Mouse (Mus musculus) midbrain, embryonic 10.5 days (tissue): Measurements from ENCODE around the gene Olfr1066. TPM values are rescaled to one million over a fixed set of nuclear protein-coding genes. Genes with fewer than 3 reads are reported as not detected.
A peak's percentile ranks its signal among the peaks of the same experiment; 100 is the strongest.
"Not testable (repeated sequence)": the region's sequence is repeated elsewhere in the genome, so short reads cannot be mapped to it uniquely, and the experiment has no call there.

Source experiments
- DNase-seq: peaks from one replicate; pipeline ENCODE4 v3.0.0-alpha.2; 2017; ENCODE audit warnings: low spot score
- H3K27ac ChIP-seq: fragments of 300-500 bp; sonication (generic); replicated peaks from 2 replicates; pipeline ENCODE4 v1.5.1; 2016; ENCODE audit warnings: mild to moderate bottlenecking
- H3K27me3 ChIP-seq: fragments of 300-500 bp; sonication (generic); 2 replicates; pipeline ENCODE4 v1.6.1; 2016; ENCODE audit warnings: low read depth, mild to moderate bottlenecking; ENCODE audit not compliant: poor library complexity, severe bottlenecking
- H3K36me3 ChIP-seq: fragments of 300-500 bp; sonication (generic); 2 replicates; pipeline ENCODE4 v1.6.1; 2016; ENCODE audit warnings: mild to moderate bottlenecking, moderate library complexity
- H3K4me1 ChIP-seq: fragments of 300-500 bp; sonication (generic); 2 replicates; pipeline ENCODE4 v1.6.1; 2016
- H3K4me3 ChIP-seq: fragments of 300-500 bp; sonication (generic); 2 replicates; pipeline ENCODE4 v1.5.1; 2016; ENCODE audit warnings: mild to moderate bottlenecking, moderate library complexity
- H3K9me3 ChIP-seq: fragments of 300-500 bp; sonication (generic); replicated peaks from 2 replicates; pipeline ENCODE4 v1.6.1; 2016; ENCODE audit warnings: mild to moderate bottlenecking
- WGBS: fragments of 180-500 bp; shearing (Covaris S2); methylation state at CpG from one replicate; pipeline ENCODE4 v1.1.7; 2016; 5-methylcytosine and 5-hydroxymethylcytosine counted together
- polyA plus RNA-seq: library from polyadenylated mRNA; unstranded; fragments of >200 nt; fragmentation: Nextera tagmentation; extraction: Ambion mirVana; gene quantifications from 2 replicates; pipeline ENCODE4 v1.2.1, GENCODE M21; 2016

The Olfr1066 gene
- not detected in 2 replicates for polyA plus RNA-seq

DNA sequence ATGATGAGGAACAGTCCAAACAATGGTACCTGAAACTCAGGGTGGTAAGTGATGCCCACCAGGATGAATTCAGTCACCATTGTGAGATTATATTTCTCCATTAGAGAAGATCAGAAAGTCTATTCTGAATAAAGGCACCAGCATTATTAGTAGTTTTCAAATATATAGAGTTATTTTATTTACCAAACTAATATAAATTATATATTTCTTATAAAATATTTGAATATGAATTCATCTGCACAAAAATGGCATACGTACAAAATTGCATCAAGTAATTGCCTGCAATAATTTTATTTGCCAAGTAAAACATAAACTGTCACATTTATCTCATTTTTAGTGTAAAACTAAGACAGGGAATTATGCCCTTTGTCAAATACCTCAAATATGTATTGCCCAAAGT lies at the start of gene Olfr1066:
Gene Olfr1066, minus strand, starts transcription at position 101 of the 400 bp plus-strand sequence.
- no peak for DNase-seq
- Histone ChIP-seq H3K4me3 (no peak within 1 kb of the TSS), H3K27ac (no peak within 1 kb of the TSS), H3K4me1 (no peaks in the 10 kb centered on the region), H3K9me3 (no peaks in the 10 kb centered on the region), H3K36me3 (no peaks in the 10 kb centered on the region), H3K27me3 (no peaks in the 10 kb centered on the region)
- 95% methylated on average over 1 of the region's 1 CpGs for WGBS

DNA sequence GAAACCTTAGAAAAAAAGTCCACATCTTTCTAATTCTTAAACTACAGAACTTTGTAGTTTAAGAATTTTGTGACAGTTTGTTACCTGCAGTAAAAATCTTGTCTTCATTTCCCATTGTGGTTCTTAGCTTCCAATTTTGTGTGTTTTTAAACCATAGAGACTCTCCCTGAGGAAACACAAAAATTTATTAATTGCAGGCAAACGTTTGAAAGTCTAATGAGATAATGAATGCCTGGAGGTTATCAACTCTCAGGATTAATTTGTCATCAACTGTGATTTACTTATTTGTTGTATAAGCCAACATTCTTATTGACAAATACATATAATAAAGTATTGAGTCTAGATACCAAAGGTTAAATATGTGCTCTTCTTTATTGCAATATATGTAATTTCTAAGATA lies 31.2 kb upstream of the Olfr1066 start, which contains the start of gene Olfr228:
Gene Olfr228, minus strand, starts transcription at position 101 of the 400 bp plus-strand sequence.
- no peaks in the 10 kb centered on the region for H3K36me3 ChIP-seq
- H3K27me3 ChIP-seq: no peaks in the 10 kb centered on the region
- no peaks in the 10 kb centered on the region for H3K4me1 ChIP-seq
- DNase-seq: no peak
- H3K4me3 ChIP-seq: no peak within 1 kb of the TSS
- H3K9me3 ChIP-seq: no peaks in the 10 kb centered on the region
- H3K27ac ChIP-seq: no peak within 1 kb of the TSS
- WGBS: 48% methylated on average over 1 of the region's 1 CpGs

DNA sequence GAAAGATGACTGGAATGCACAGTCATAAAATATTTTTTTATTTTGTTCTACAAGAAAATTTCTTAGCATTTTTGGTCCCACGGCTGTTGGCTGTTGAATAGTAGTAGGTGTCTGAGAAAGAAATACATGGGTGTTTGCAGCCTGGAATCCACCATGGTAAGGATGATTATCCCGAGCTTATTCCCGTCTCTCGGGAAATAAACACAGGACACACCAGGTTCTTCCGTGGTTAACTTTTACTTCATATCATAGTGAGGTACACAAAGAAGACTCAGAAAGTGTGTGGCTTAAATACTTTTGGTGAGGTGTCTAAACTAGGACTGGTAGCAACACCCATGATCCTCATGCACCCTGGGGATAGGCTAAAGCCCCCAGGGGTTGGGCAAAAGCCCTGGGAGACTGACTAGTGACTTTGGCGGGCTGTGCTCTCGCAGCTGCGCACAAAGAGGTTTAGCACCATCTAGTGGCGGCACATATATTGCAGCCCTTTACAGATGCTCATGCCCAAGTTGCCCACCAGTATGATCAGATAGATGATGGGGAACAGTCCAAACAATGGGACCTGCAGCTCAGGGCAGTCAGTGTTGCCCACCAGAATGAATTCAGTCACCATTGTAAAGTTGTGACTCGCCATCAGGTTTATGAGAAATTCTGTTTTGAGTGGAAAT lies 8.5 kb upstream of the Olfr1066 start:
- H3K4me3 ChIP-seq: no peak overlapping the region
- no peaks in the 10 kb centered on the region for H3K9me3 ChIP-seq
- no peaks in the 10 kb centered on the region for H3K36me3 ChIP-seq
- DNase-seq: peak; percentile 62
- H3K4me1 ChIP-seq: no peaks in the 10 kb centered on the region
- WGBS: 43% methylated on average over 10 of the region's 10 CpGs
- no peak overlapping the region for H3K27ac ChIP-seq
- no peaks in the 10 kb centered on the region for H3K27me3 ChIP-seq

DNA sequence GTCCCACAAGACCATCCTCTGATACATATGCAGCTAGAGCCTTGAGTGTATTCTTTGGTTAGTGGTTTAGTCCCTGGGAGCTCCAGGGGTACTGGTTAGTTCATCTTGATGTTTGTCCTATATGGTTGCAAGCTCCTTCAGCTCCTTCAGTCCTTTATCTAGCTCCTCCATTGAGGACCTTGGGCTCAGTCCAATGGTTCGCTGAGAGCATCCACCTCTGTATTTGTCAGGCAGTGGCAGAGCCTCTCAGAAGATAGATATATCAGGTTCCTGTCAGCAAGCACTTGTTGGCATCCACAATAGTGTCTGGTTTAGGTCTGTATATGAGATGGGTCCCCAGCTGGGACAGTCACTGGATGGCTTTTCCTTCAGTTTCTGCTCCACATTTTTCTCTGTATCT lies 4.4 kb upstream of the Olfr1066 start:
- no peak for DNase-seq
- no peaks in the 10 kb centered on the region for H3K4me1 ChIP-seq
- no peaks in the 10 kb centered on the region for H3K36me3 ChIP-seq
- H3K27ac ChIP-seq: no peak overlapping the region
- WGBS: 84% methylated on average over 1 of the region's 1 CpGs
- H3K9me3 ChIP-seq: no peaks in the 10 kb centered on the region
- no peak overlapping the region for H3K4me3 ChIP-seq
- no peaks in the 10 kb centered on the region for H3K27me3 ChIP-seq

DNA sequence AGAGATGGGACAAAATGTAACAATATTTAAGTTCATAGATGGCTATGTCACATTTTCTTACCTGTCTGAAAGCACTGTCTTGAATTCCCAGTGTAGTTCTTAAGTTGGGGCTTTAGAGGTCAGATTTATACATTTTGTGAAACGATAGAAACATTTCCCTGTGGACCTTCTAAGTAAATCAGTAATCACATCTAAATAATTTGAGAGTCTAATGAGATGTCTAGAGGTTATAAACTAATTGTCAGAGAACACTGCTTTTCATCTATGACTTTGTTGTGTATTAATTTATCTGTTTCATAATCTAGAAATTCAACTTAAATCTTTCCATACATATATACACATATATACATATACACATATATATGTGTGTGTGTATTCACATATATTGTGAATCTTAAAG lies 5.6 kb downstream of the Olfr1066 start, which contains the start of gene Olfr1065:
Gene Olfr1065, minus strand, starts transcription at position 101 of the 400 bp plus-strand sequence.
- not testable (repeated sequence) for H3K36me3 ChIP-seq, DNase-seq, H3K27me3 ChIP-seq, H3K9me3 ChIP-seq, H3K4me1 ChIP-seq, H3K27ac ChIP-seq, H3K4me3 ChIP-seq
- WGBS: 91% methylated on average over 1 of the region's 1 CpGs

DNA sequence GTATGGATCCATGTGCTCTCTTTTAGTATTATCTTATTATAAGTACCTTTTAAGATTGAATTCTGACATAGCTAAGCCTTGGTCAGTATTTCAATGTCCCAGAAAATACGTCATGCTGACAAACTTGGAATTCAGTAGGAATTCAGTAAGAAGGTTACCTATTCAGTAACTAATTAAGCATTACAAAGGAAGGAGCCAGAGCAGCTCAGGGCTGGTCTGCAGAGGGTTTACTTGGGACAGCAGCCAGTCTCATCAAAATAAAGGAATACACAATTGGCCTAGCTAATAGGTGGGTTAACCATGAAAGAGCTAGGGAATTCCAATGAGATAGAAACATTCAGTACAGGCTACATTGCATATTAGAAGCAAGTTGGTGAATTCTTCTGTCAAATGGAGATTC lies 14.0 kb downstream of the Olfr1066 start:
- WGBS: 62% methylated on average over 1 of the region's 1 CpGs
- not testable (repeated sequence) for H3K4me3 ChIP-seq, H3K9me3 ChIP-seq, H3K4me1 ChIP-seq, H3K27me3 ChIP-seq, H3K36me3 ChIP-seq, DNase-seq, H3K27ac ChIP-seq

DNA sequence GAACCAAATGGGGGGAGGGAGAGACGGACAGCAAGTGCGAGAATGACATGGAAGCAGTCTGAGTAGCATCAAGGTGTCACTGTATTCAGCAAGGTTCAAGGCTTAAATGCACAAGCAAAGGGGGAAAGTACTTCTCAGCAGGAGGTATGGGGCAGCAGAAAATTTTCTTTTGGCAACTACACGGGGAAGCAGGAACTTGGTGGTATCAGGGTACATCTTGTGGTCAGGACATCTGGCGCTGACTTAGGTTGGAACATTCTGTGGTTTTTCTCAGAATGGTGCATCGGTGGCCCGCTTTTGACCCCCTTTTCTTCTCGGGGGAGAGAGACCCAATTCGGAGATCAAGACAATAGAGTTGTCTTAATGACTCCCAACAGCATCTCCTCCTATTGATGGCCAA lies 27.6 kb downstream of the Olfr1066 start:
- not testable (repeated sequence) for H3K27me3 ChIP-seq, H3K4me3 ChIP-seq, H3K36me3 ChIP-seq, H3K27ac ChIP-seq, H3K9me3 ChIP-seq, H3K4me1 ChIP-seq, DNase-seq
- 86% methylated on average over 8 of the region's 8 CpGs for whole genome bisulfite sequencing

DNA sequence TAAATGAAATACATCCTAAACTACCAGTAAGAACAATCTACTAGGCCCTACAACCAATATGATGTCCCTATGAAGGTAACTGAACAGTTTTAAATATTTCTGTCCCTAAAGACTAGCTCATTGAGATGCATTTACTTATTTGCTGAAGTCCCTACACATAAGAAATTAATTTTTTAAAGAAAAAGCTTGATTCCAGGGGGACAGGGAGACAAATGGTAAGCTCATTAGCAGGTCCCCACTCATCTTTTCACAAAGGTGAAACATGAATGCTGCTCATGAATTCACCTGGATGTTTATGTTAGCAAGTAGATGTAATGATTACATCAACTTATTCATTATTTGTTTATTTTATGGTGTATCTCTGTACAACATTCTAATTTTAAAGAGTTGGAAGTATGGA lies 29.4 kb downstream of the Olfr1066 start, which contains the start of gene Olfr1062:
Gene Olfr1062, minus strand, starts transcription at position 101 of the 400 bp plus-strand sequence.
- not testable (repeated sequence) for H3K4me1 ChIP-seq, H3K27me3 ChIP-seq, H3K9me3 ChIP-seq, DNase-seq, H3K36me3 ChIP-seq, H3K4me3 ChIP-seq, H3K27ac ChIP-seq

DNA sequence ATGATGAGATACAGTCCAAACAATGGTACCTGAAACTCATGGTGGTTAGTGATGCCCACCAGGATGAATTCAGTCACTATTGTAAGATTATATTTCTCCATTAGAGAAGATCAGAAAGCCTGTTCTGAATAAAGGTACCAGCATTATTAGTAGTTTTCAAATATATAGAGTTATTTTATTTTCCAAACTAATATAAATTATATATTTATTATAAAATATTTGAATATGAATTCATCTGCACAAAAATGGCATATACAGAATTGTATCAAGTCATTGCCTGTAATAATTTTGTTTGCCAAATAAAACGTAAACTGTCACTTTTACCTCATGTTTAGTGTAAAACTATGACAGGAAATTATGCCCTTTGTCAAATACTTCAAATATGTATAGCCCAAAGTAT lies 42.1 kb downstream of the Olfr1066 start, which contains the start of gene Olfr1061:
Gene Olfr1061, minus strand, starts transcription at position 101 of the 400 bp plus-strand sequence.
- DNase-seq: no peak
- Histone ChIP-seq H3K27ac (no peak within 1 kb of the TSS), H3K27me3 (no peaks in the 10 kb centered on the region), H3K36me3 (no peaks in the 10 kb centered on the region), H3K4me3 (no peak within 1 kb of the TSS), H3K4me1 (no peaks in the 10 kb centered on the region), H3K9me3 (no peaks in the 10 kb centered on the region)
- WGBS: 85% methylated on average over 1 of the region's 1 CpGs

Other genes starting within 250 kb of the Olfr1066 start
- gene Olfr1046, start 237.0 kb downstream of the Olfr1066 start, polyA plus RNA-seq: not detected in 2 replicates
- gene Olfr1047, start 224.9 kb downstream of the Olfr1066 start, polyA plus RNA-seq: not detected in 2 replicates
- not detected in 2 replicates for gene Olfr1048, start 216.0 kb downstream of the Olfr1066 start, polyA plus RNA-seq
- not detected in 2 replicates for gene Olfr1049, start 197.9 kb downstream of the Olfr1066 start, polyA plus RNA-seq
- gene Olfr1051, start 177.2 kb downstream of the Olfr1066 start, polyA plus RNA-seq: not detected in 2 replicates
- gene Olfr1052, start 163.8 kb downstream of the Olfr1066 start, polyA plus RNA-seq: not detected in 2 replicates
- not detected in 2 replicates for gene Olfr1053, start 141.0 kb downstream of the Olfr1066 start, polyA plus RNA-seq
- gene Olfr1054, start 120.8 kb downstream of the Olfr1066 start, polyA plus RNA-seq: not detected in 2 replicates
- gene Olfr1055, start 106.0 kb downstream of the Olfr1066 start, polyA plus RNA-seq: not detected in 2 replicates
- gene Olfr1056, start 93.8 kb downstream of the Olfr1066 start, polyA plus RNA-seq: not detected in 2 replicates
- not detected in 2 replicates for gene Olfr1057, start 77.9 kb downstream of the Olfr1066 start, polyA plus RNA-seq
- gene Olfr1058, start 67.7 kb downstream of the Olfr1066 start, polyA plus RNA-seq: not detected in 2 replicates
- not detected in 2 replicates for gene Olfr1061, start 42.2 kb downstream of the Olfr1066 start, polyA plus RNA-seq
- gene Olfr1062, start 29.5 kb downstream of the Olfr1066 start, polyA plus RNA-seq: not detected in 2 replicates
- not detected in 2 replicates for gene Olfr1065, start 5.7 kb downstream of the Olfr1066 start, polyA plus RNA-seq
- gene Olfr228, start 31.1 kb upstream of the Olfr1066 start, polyA plus RNA-seq: not detected in 2 replicates
- not detected in 2 replicates for gene Olfr1076, start 52.2 kb upstream of the Olfr1066 start, polyA plus RNA-seq
- not detected in 2 replicates for gene Olfr1079, start 86.2 kb upstream of the Olfr1066 start, polyA plus RNA-seq
- not detected in 2 replicates for gene Olfr1080, start 102.0 kb upstream of the Olfr1066 start, polyA plus RNA-seq
- not detected in 2 replicates for gene Olfr1082, start 142.7 kb upstream of the Olfr1066 start, polyA plus RNA-seq
- not detected in 2 replicates for gene Olfr1084, start 183.5 kb upstream of the Olfr1066 start, polyA plus RNA-seq
- not detected in 2 replicates for gene Olfr1085, start 205.8 kb upstream of the Olfr1066 start, polyA plus RNA-seq
- not detected in 2 replicates for gene Olfr1086, start 223.8 kb upstream of the Olfr1066 start, polyA plus RNA-seq
- gene Olfr1087, start 242.1 kb upstream of the Olfr1066 start, polyA plus RNA-seq: not detected in 2 replicates